Mouse (Mus musculus): ENCODE data around the gene Gm44965. TPM values are rescaled to one million over a fixed set of nuclear protein-coding genes. Genes with fewer than 3 reads are reported as not detected.

The Gm44965 gene
- total RNA-seq (2022), result 1 to 10 TPM in 2 of 4 experiments, not detected in 2; 4.4 to 9.4 TPM

DNA sequence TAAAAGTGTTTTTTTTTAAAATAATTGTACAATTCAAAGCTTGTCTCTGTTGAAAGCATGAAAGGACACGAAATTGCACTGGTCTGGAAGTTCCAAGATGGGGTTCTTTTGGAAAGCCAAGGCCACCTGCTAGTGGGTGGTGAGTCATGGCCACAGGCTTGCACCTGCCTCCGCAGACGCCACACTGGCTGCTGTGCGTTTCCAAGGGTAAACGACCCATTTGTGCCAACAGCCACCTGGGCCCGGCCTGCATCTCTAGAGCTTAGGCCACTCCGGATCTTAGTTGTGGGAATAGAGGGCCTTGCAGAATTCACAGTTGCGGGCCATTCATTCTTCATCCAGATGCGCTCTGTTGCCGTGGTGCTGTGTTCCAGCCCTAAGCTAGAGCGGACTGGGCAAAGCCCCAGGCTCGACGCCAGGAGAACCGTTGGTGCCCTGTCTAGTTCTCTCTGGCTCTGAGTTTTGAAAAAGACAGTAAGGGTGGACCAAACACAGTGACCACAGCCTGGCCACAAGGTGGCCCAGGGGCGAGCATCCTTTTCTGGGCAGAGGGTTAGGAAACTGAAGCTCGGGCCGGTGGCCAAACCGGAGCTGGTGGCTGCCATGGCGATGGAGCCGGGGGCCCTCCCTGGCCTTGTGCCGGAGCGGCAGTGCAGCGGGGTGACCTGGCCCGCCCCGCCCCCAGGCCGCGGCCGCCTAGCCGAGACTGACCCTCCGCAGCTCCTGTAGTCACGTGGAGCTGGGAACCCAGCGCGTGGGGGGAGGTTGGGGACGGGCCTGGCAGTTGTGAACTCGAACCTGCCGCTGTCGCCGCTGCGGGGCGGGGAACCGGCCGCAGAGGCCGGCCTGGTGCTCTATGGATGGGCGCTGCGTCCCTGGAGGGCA lies at the start of gene Gm44965, which contains the start of gene Repin1:
Gene Gm44965 (plus strand): TSS at position 784 of the 885 bp plus-strand sequence.
Gene Repin1 (plus strand): TSS at position 726 of the 885 bp plus-strand sequence.
- DNase-seq (ENCODE audit: low spot score in 2 of 2), result peak; percentile 92 to 93

DNA sequence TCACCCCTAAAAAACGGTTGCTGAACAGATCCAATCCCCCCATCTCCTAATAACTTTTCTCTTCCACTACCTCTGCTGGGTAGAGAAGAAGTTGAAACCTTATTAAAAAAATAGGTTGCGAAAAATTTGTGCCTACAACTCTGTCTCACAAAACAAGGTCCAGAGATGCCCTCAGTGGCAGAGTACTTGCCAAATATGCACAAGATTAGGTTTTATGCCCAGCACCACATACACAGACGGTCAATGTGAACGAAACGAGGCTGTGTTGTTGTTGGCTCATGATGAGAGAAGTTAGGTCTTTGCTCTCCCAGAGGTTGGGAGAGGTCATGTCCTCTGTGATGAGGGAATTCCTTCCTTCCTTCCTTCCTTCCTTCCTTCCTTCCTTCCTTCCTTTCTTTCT lies 48.5 kb upstream of the Gm44965 start:
- DNase-seq (ENCODE audit: low spot score in 2 of 2), result no peak

GRCm38 (mm10) chr6:48546271-48546670 lies 47.5 kb upstream of the Gm44965 start:
- no peak for DNase-seq (ENCODE audit: low spot score in 2 of 2)

- DNase-seq (ENCODE audit: low spot score in 2 of 2), result no peak
These were observed 46.9 kb upstream of the Gm44965 start for GRCm38 (mm10) chr6:48546858-48547257.

DNA sequence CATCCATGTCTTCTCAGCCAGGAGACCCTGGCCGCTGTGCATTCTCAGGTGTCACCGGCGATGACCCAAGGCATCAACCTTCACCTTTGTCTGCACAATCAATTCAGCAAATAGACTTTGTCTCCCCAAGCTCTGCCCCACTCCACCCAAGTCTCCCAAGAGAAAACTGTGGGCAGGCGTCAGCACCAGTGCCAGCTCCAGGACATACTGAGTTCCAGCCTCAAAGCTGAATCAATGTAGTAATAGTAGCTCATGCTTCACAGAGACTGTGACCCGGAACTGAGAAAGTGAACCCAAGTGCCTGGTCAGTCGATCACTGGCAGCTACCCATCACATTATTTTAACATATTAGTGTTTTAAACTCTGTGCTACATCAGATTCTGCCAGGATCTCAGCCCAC lies 45.4 kb upstream of the Gm44965 start:
- DNase-seq (ENCODE audit: low spot score in 2 of 2), result no peak

DNA sequence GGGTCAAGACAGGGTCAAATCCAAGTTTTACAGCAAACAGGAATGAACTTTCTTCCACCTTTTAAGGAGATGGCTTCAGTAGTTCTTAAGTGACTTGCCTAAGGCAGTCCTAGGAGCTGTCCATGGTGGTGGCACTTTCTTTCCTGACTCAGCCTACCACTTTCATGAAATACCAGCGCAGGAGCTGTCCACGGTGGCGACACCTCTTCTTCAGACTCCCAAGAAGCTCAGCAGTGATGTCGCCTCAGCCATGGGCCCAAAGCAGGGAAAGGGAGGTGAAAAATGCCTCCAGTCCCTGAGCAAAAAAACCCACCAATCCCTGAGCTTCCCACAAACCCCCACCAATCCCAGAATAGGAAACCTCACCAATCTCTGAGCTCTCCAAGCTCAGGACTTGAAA lies 40.8 kb upstream of the Gm44965 start:
- DNase-seq (ENCODE audit: low spot score in 2 of 2), result no peak

DNA sequence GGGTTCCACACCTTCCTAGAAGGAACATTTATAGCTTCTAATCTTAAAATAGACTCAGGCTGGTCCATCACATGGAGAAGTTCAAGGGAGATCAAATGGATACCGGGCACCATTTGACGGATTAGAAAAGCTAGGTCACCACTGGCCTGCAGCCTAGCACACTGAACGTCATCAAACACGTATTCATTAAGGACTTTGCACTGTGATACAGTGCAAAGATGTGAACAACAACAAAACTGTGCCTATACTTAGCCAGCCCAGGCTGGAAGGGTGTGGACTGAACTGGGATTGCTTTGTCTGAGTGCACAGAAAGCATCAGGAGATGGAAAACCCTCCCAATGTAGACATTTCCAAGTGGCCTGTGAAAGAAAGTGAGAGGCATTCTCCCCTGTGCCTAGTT lies 39.9 kb upstream of the Gm44965 start:
- DNase-seq (ENCODE audit: low spot score in 2 of 2), result peak; percentile 64 to 77

GRCm38 (mm10) chr6:48554280-48555103 lies 39.2 kb upstream of the Gm44965 start, which contains the start of gene Lrrc61:
Gene Lrrc61 (plus strand): TSS chr6:48554796.
- DNase-seq (ENCODE audit: low spot score in 2 of 2), result peak; percentile 99

GRCm38 (mm10) chr6:48555104-48555890 lies 38.4 kb upstream of the Gm44965 start:
- peak in 1 of 2 experiments; percentile 42 for DNase-seq (ENCODE audit: low spot score in 2 of 2)

- no peak for DNase-seq (ENCODE audit: low spot score in 2 of 2)
These were observed 37.8 kb upstream of the Gm44965 start for GRCm38 (mm10) chr6:48555956-48556355.

DNA sequence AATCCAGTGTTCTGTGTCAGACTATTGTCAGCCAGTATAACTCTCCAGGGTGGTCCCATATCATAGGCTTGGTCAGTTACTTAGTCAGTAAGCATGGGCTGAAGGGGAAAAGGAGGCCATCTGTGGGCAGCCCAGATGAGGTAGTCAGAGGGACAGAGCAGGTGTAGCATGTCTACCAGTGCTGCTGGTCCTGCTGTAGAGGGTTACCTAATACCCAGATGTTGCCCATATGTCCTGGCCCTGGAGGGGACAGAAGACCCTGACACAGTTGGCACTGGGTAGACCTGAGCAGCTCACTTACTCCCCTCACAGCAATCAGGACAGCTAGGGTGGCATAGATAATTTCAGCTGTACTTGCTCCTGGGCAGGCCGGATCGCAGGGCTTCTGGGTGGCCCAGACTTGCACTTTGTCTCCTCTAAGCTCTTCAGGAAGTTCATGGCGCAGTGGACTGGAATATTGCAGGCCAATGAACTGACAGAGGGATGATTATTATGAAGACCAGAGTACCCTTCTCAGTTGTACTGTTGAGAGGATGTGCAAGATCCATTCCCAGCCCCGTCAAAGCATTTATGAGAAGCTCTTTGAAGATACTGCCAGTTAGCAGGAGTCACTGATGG lies 27.9 kb upstream of the Gm44965 start:
- DNase-seq (ENCODE audit: low spot score in 2 of 2), result no peak

- DNase-seq (ENCODE audit: low spot score in 2 of 2), result no peak
These were observed 27.4 kb upstream of the Gm44965 start for GRCm38 (mm10) chr6:48566312-48566711.

GRCm38 (mm10) chr6:48568036-48568984 lies 25.4 kb upstream of the Gm44965 start:
- peak in 1 of 2 experiments; percentile 22 for DNase-seq (ENCODE audit: low spot score in 2 of 2)

DNA sequence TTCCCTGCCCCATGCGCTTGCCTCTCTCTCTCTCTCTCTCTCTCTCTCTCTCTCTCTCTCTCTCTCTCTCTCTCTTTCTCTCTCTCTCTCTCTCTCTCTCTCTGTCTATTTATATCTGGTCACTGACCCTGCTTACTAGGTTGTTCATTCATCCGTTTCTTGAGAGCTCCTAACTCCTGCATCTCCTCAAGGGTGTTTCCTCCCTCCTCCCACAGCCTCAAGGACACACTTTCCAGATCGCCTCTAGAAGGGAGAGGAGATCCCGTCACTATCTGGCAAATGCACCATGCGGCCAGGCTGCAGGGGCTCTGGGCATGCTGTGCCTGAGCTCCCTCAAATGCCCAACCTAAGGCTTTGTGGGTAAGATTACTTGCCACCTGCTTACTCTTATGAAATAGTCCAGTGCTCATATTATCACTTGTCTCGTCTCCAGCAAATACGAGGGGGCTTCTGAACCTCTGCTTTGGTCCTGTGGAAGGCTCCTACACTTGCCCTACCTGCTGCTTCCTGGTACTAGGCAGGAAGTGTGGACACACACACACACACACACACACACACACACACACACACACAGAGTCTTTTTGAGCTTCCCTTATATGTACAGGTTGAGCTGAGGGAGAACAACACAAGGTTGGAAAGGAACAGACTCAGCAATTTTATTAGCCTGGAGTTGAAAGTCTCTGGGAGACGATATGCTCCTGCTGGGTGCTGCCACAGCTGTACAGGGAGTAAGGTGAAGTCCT lies 24.5 kb upstream of the Gm44965 start:
- DNase-seq (ENCODE audit: low spot score in 2 of 2), result no peak

GRCm38 (mm10) chr6:48572014-48572413 lies 21.7 kb upstream of the Gm44965 start:
- DNase-seq (ENCODE audit: low spot score in 2 of 2), result no peak

- DNase-seq (ENCODE audit: low spot score in 2 of 2), result peak in 1 of 2 experiments; percentile 49
These were observed 21.1 kb upstream of the Gm44965 start, which contains the start of gene Rarres2 for GRCm38 (mm10) chr6:48572572-48573061. Gene Rarres2 (minus strand): TSS chr6:48572789.

DNA sequence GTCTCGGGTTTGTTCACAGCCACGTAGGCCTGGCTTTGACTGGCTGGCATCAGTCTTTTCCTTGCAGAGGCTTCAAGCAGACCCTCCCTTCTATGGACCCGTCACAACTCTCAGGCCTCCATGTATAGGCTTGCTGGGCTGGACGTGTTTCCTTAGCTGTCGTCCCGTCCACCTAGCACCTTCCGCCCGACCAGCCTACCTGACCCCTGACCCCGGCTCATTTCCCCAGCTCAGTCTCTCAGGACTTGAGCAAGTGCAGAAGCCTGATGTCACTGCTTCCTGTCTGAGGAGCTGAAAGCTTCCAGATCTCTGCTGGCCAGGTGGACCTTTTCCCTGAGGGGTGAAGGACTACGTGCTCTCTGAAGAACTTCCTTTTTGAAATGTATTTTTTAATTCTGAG lies 20.5 kb upstream of the Gm44965 start:
- DNase-seq (ENCODE audit: low spot score in 2 of 2), result no peak

DNA sequence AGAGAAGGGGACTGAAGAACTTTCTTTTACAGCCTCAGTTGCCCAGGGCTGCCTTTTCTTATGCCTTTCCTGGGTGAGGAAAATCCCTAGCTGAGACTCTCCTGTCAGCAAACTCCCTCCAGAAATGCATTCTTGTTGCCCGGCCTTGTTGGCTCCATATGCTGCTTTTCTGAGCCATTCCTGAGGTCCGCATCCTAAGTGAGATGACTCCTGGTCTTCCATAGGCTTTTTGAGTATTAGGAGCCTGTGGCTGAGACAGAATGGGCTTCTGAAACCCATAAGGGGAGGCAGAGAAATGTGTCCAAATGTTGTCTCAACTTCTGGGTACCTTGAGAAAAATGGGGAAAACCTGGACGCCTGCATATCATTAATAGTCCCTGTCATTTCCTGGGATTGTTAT lies 19.8 kb upstream of the Gm44965 start:
- DNase-seq (ENCODE audit: low spot score in 2 of 2), result no peak

DNA sequence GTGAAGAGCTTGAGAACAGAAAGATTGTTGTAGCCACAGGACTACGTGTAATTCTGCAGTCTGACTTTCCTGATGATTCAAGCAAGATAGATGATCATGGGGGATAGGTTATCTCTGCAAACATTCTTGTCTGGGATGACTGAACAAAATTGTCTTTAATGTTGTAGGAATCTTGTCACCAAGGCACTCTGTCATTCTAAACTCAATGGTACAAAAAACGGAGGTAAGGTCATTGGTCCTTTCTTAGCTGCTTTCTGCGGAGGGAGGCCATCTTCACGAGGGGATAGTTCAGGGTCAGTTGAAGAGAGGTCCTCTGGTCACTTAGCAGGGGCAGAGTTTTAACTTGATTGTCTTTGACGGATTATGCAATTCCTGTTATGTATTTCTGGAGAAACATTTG lies 15.0 kb upstream of the Gm44965 start:
- DNase-seq (ENCODE audit: low spot score in 2 of 2), result no peak

Measured in gastrocnemius, adult 8-10 months (tissue).